Mouse (Mus musculus) intestine, embryonic 16.5 days (tissue): ENCODE data around the gene Zer1. TPM values are rescaled to one million over a fixed set of nuclear protein-coding genes. Genes with fewer than 3 reads are reported as not detected.

Source experiments
- ATAC-seq: fragments of 200-750 bp; cut with Nextera tagmentation; 2 replicates; pipeline ENCODE4 v1.8.0; 2017; ENCODE audit warnings: moderate TSS enrichment, moderate library complexity
- H3K27ac ChIP-seq: fragments of 300-500 bp; sonication (generic); 2 replicates; pipeline ENCODE4 v1.5.1; 2014; ENCODE audit warnings: mild to moderate bottlenecking, low read length
- H3K27me3 ChIP-seq: fragments of 300-500 bp; sonication (generic); replicated peaks from 2 replicates; pipeline ENCODE4 v1.6.1; 2014; ENCODE audit warnings: low read length, control low read depth, mixed read lengths; ENCODE audit not compliant: control insufficient read depth, insufficient read depth
- H3K36me3 ChIP-seq: fragments of 300-500 bp; sonication (generic); 2 replicates; pipeline ENCODE4 v1.6.1; 2014; ENCODE audit warnings: low read length, control low read depth; ENCODE audit not compliant: control insufficient read depth, insufficient read depth
- H3K4me1 ChIP-seq: fragments of 300-500 bp; sonication (generic); 2 replicates; pipeline ENCODE4 v1.6.1; 2014; ENCODE audit warnings: low read length, control low read depth, mixed read lengths; ENCODE audit not compliant: control insufficient read depth, insufficient read depth
- H3K4me2 ChIP-seq: fragments of 300-500 bp; sonication (generic); 2 replicates; pipeline ENCODE4 v1.6.1; 2014; ENCODE audit warnings: low read depth, low read length, control low read depth
- H3K4me3 ChIP-seq: fragments of 300-500 bp; sonication (generic); 2 replicates; pipeline ENCODE4 v1.5.1; 2014; ENCODE audit warnings: mild to moderate bottlenecking, low read length
- H3K9ac ChIP-seq: fragments of 300-500 bp; sonication (generic); 2 replicates; pipeline ENCODE4 v1.6.1; 2014; ENCODE audit warnings: low read depth, low read length
- H3K9me3 ChIP-seq: fragments of 300-500 bp; sonication (generic); 2 replicates; pipeline ENCODE4 v1.6.1; 2016; ENCODE audit warnings: low read length, control low read depth; ENCODE audit not compliant: control insufficient read depth
- WGBS: fragments of 180-500 bp; shearing (Covaris S2); extraction: QIAGEN DNeasy Blood & Tissue Kit; methylation state at CpG from one replicate; pipeline ENCODE4 v1.1.7; 2014; 5-methylcytosine and 5-hydroxymethylcytosine counted together
- polyA plus RNA-seq: library from polyadenylated mRNA; unstranded; fragments of >200 nt; fragmentation: Nextera tagmentation; extraction: Ambion mirVana; gene quantifications from 2 replicates; pipeline ENCODE4 v1.2.1, GENCODE M21; 2015

Gene Zer1
- polyA plus RNA-seq, 1 experiment from 2014 or later, result 3.3 TPM

- ATAC-seq, result peak; percentile 97
- Histone ChIP-seq H3K27ac (peak within 1 kb of the TSS; percentile 94), H3K4me1 (no peaks in the 10 kb centered on the region), H3K9me3 (no peaks in the 10 kb centered on the region), H3K9ac (peak within 1 kb of the TSS; percentile 76), H3K4me2 (peak within 1 kb of the TSS; percentile 64), H3K36me3 (no peaks in the 10 kb centered on the region), H3K4me3 (peak within 1 kb of the TSS; percentile 70), H3K27me3 (no peaks in the 10 kb centered on the region; the same call in 1 of the 2 replicates)
- WGBS, result under 1% methylated on average over 54 of the region's 54 CpGs
Observed at GRCm38 (mm10) chr2:30048699-30049388, 75.5 kb downstream of the Zer1 start, which contains the start of gene Wdr34. TSS of gene Wdr34 (minus strand) at chr2:30048881.

GRCm38 (mm10) chr2:30048101-30048501 is 76.3 kb downstream of the Zer1 start:
- H3K4me2 ChIP-seq, result peak overlapping the region; percentile 64
- H3K9ac ChIP-seq, result peak overlapping the region; percentile 76
- H3K9me3 ChIP-seq, result no peaks in the 10 kb centered on the region
- ATAC-seq, result no peak
- no peaks in the 10 kb centered on the region; the same call in 1 of the 2 replicates for H3K27me3 ChIP-seq
- no peaks in the 10 kb centered on the region for H3K36me3 ChIP-seq
- peak overlapping the region; percentile 70 for H3K4me3 ChIP-seq
- WGBS, result 56% methylated on average over 11 of the region's 11 CpGs
- H3K4me1 ChIP-seq, result no peaks in the 10 kb centered on the region
- peak overlapping the region; percentile 31 for H3K27ac ChIP-seq

Other genes with a start within 250 kb of the Zer1 start
- 30.5 and 37.1 TPM in 2 replicates for gene Odf2, start 235.4 kb downstream of the Zer1 start, polyA plus RNA-seq
- gene Gle1, start 189.2 kb downstream of the Zer1 start, polyA plus RNA-seq, result 38.2 and 44.6 TPM in 2 replicates
- gene Sptan1, start 159.0 kb downstream of the Zer1 start, polyA plus RNA-seq, result 66.0 and 76.0 TPM in 2 replicates
- 19.7 and 21.9 TPM in 2 replicates for gene Wdr34, start 75.7 kb downstream of the Zer1 start, polyA plus RNA-seq
- 329 and 361 TPM in 2 replicates for gene Set, start 67.2 kb downstream of the Zer1 start, polyA plus RNA-seq
- gene Pkn3, start 46.9 kb downstream of the Zer1 start, polyA plus RNA-seq, result 10.4 and 10.8 TPM in 2 replicates
- 79.0 and 86.2 TPM in 2 replicates for gene Zdhhc12, start 30.9 kb downstream of the Zer1 start, polyA plus RNA-seq
- 8.3 and 9.8 TPM in 2 replicates for gene Tbc1d13, start 9.2 kb upstream of the Zer1 start, polyA plus RNA-seq
- 42.5 and 45.5 TPM in 2 replicates for gene Endog, start 46.9 kb upstream of the Zer1 start, polyA plus RNA-seq
- gene Spout1, start 53.9 kb upstream of the Zer1 start, polyA plus RNA-seq, result 59.5 and 62.6 TPM in 2 replicates
- 24.6 and 28.9 TPM in 2 replicates for gene Kyat1, start 81.3 kb upstream of the Zer1 start, polyA plus RNA-seq
- 37.4 and 40.1 TPM in 2 replicates for gene Lrrc8a, start 113.1 kb upstream of the Zer1 start, polyA plus RNA-seq
- 0.11 and 0.24 TPM in 2 replicates for gene Gm28035, start 116.0 kb upstream of the Zer1 start, polyA plus RNA-seq
- 10.5 and 10.8 TPM in 2 replicates for gene Phyhd1, start 141.6 kb upstream of the Zer1 start, polyA plus RNA-seq
- not detected in 2 replicates for gene Gm28038, start 156.5 kb upstream of the Zer1 start, polyA plus RNA-seq
- 38.3 and 41.2 TPM in 2 replicates for gene Dolk, start 161.7 kb upstream of the Zer1 start, polyA plus RNA-seq
- 23.6 and 26.6 TPM in 2 replicates for gene Nup188, start 161.8 kb upstream of the Zer1 start, polyA plus RNA-seq
- gene Sh3glb2, start 234.8 kb upstream of the Zer1 start, polyA plus RNA-seq, result 68.6 and 71.4 TPM in 2 replicates
- 23.1 and 24.7 TPM in 2 replicates for gene Miga2, start 239.6 kb upstream of the Zer1 start, polyA plus RNA-seq